Mouse (Mus musculus): ENCODE results near the gene Gm20388. TPM values are rescaled to one million over a fixed set of nuclear protein-coding genes. Genes with fewer than 3 reads are reported as not detected.

The Gm20388 gene
- polyA plus RNA-seq, 1 experiment from 2014 or later = not detected

DNA sequence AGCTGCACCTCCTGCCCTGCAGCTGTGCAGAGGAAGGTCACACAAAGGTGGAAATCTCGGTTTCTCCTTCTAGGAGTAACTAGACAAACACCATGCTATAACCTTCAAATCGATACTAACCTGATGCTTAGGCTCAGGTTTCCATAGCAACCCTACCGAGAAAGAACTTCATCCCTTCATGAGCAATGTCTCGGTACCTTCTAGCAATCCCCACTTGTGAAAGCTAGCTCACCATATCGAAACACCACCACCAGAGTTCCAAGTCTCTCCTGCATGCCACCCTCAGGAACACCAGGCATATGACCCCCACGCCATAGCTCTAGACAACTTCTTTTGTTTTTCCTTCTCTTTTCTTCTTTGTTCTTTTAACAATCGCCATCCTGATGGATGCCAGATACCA, 3814.6 kb downstream of the Gm20388 start:
- H3K36me3 ChIP-seq (ENCODE audit: control insufficient read depth, insufficient read depth) = no peaks in the 10 kb centered on the region
- peaks cover 7% of the 10 kb centered on the region; the same call in 1 of the 2 replicates for H3K4me1 ChIP-seq (replicated peaks; ENCODE audit: control insufficient read depth, insufficient read depth, low read length)
- no peak overlapping the region for H3K9ac ChIP-seq (ENCODE audit: low read depth, low read length)
- no peaks in the 10 kb centered on the region for H3K27me3 ChIP-seq (replicated peaks; ENCODE audit: control insufficient read depth, insufficient read depth, low read length)
- no peak for TF ChIP-seq CTCF (IDR thresholded peaks at IDR 0.05; ENCODE audit: low read depth)
- WGBS = 70% methylated on average over 7 of the region's 7 CpGs
- no peak for ATAC-seq
- no peaks in the 10 kb centered on the region for H3K9me3 ChIP-seq (ENCODE audit: control insufficient read depth)
- H3K27ac ChIP-seq (ENCODE audit: low read depth, low read length) = no peak overlapping the region
- no peak overlapping the region for H3K4me3 ChIP-seq (ENCODE audit: low read depth, low read length)
- no peak overlapping the region for H3K4me2 ChIP-seq (replicated peaks; ENCODE audit: low read depth)

DNA sequence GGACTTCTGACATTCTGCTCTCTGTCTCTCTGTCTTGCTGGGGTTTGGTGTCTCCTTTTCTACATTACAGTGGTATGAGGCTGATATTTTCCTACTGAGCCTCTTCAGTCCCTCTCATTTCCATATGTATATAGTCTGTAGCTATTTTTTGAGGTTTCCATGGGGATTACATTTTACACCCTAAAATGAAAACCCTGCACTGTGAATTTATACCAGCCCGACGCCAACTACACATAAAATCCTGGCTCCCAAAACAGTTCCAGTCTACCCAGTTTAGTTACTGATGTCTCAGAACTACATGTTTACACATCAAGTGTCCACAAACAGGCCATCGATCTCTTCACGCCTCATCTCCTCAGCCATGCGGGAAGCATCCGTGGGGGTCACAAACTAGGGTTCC, 3816.1 kb downstream of the Gm20388 start:
- no peak overlapping the region for H3K27ac ChIP-seq (ENCODE audit: low read depth, low read length)
- H3K9me3 ChIP-seq (ENCODE audit: control insufficient read depth) = no peaks in the 10 kb centered on the region
- no peak overlapping the region for H3K9ac ChIP-seq (ENCODE audit: low read depth, low read length)
- WGBS = 79% methylated on average over 6 of the region's 6 CpGs
- TF ChIP-seq CTCF (IDR thresholded peaks at IDR 0.05; ENCODE audit: low read depth) = no peak
- H3K27me3 ChIP-seq (replicated peaks; ENCODE audit: control insufficient read depth, insufficient read depth, low read length) = 0 out of 2 replicates have a peak, but pooled peaks cover 3% of the 10 kb centered on the region
- no peak overlapping the region for H3K4me2 ChIP-seq (replicated peaks; ENCODE audit: low read depth)
- H3K4me1 ChIP-seq (replicated peaks; ENCODE audit: control insufficient read depth, insufficient read depth, low read length) = no peaks in the 10 kb centered on the region
- H3K4me3 ChIP-seq (ENCODE audit: low read depth, low read length) = no peak overlapping the region
- no peaks in the 10 kb centered on the region for H3K36me3 ChIP-seq (ENCODE audit: control insufficient read depth, insufficient read depth)
- no peak for ATAC-seq

DNA sequence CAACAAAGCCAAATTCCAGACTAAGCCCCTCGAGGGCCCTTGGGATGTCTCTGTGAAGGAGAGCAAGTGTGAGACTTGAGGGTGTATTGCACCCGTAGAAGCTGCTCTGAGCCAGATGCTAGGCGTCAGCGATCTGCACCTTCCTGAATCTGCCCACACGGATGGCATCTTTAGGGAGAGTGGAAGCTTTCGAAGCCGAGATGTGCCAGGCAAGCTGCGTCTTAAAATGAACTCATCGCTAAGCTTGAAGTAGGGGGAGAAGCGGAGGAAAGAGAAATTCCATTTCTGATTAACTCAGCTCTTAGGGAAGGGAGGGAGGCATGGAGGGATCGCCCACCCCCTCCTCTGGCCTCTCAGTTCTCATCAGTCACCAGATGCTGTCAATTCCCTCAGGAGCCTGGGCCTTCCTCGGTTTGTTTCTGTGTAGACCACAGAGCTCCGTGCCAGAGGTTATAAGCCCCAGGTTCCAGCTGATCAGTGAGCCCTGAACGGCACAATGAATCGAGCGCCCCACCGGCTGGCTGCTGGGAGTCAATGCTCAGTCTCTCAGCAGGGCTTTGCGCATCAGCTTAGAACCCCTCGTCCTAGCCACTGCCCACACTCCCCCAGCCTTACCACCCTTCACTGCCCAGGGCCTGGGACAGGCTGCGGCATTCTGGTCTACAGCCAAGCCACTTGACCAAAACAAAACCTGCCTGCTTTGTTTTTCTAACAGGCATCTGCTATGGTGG, 3818.6 kb downstream of the Gm20388 start:
- Histone ChIP-seq H3K36me3 (ENCODE audit: control insufficient read depth, insufficient read depth) (no peaks in the 10 kb centered on the region), H3K4me3 (ENCODE audit: low read depth, low read length) (no peak overlapping the region), H3K27me3 (replicated peaks; ENCODE audit: control insufficient read depth, insufficient read depth, low read length) (0 out of 2 replicates have a peak, but pooled peaks cover 3% of the 10 kb centered on the region), H3K4me2 (replicated peaks; ENCODE audit: low read depth) (no peak overlapping the region; the same call in 1 of the 2 replicates), H3K9ac (ENCODE audit: low read depth, low read length) (no peak overlapping the region), H3K27ac (ENCODE audit: low read depth, low read length) (no peak overlapping the region; the same call in 1 of the 2 replicates), H3K4me1 (replicated peaks; ENCODE audit: control insufficient read depth, insufficient read depth, low read length) (no peaks in the 10 kb centered on the region), H3K9me3 (ENCODE audit: control insufficient read depth) (no peaks in the 10 kb centered on the region)
- 38% methylated on average over 20 of the region's 20 CpGs for WGBS
- peak; percentile 16; the same call in 1 of the 2 replicates for TF ChIP-seq CTCF (IDR thresholded peaks at IDR 0.05; ENCODE audit: low read depth)
- ATAC-seq = no peak

DNA sequence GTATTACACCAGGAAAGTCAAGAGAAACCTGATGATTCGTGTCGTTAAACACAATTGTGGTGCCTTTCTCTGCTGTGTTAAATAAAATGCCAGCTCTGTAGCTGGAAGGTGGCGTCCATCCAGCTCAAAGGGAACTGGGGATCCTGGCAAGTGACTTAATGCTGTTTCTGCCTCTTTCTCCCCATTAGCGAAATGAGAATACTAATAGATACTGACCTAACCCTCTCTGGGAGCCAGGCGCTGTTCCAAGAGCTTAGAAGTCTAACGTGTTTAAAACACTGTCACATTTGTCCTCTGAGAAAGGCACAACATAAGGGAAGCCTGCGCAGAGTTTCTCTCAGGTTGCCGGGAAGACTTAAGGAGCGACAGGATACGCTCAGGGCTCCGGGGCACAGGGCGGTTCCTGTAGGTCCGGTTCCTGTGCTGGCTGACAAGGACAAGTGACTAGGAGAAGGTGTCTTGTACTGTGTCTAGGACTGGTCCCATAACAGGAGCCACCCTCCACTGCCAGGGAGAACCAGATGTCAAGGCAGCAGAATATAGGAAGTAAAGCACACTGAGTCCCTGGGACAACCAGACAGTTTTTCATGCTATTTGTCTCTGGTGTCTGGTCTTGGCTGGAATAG, 3819.3 kb downstream of the Gm20388 start:
- no peaks in the 10 kb centered on the region for H3K9me3 ChIP-seq (ENCODE audit: control insufficient read depth)
- no peak overlapping the region for H3K9ac ChIP-seq (ENCODE audit: low read depth, low read length)
- WGBS = 54% methylated on average over 13 of the region's 13 CpGs
- no peak overlapping the region for H3K4me3 ChIP-seq (ENCODE audit: low read depth, low read length)
- H3K4me1 ChIP-seq (replicated peaks; ENCODE audit: control insufficient read depth, insufficient read depth, low read length) = no peaks in the 10 kb centered on the region
- no peak overlapping the region for H3K4me2 ChIP-seq (replicated peaks; ENCODE audit: low read depth)
- TF ChIP-seq CTCF (IDR thresholded peaks at IDR 0.05; ENCODE audit: low read depth) = no peak
- H3K27me3 ChIP-seq (replicated peaks; ENCODE audit: control insufficient read depth, insufficient read depth, low read length) = 0 out of 2 replicates have a peak, but pooled peaks cover 3% of the 10 kb centered on the region
- H3K36me3 ChIP-seq (ENCODE audit: control insufficient read depth, insufficient read depth) = no peaks in the 10 kb centered on the region
- ATAC-seq = no peak
- H3K27ac ChIP-seq (ENCODE audit: low read depth, low read length) = no peak overlapping the region

DNA sequence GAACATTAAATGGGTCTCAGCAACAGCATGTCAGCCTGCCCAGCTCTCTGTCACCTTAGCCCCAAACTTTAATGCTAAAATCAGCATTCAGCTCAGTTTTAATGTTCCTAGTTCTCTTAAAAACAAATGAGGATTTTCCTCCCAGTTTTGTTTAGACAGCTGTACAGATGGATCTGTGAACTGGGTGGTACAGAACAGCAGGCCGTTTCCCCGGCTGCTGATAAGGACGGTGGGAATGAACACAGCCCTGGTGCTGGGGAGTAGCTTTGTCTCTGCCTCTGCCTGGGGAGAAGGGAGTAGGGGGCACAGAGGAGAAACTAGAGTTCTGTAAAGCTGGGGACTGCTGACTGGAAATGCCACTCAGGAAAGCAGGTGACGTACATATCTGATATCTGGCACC, 3821.7 kb downstream of the Gm20388 start:
- H3K27ac ChIP-seq (ENCODE audit: low read depth, low read length) = no peak overlapping the region
- no peak overlapping the region for H3K4me2 ChIP-seq (replicated peaks; ENCODE audit: low read depth)
- H3K4me3 ChIP-seq (ENCODE audit: low read depth, low read length) = no peak overlapping the region
- 29% methylated on average over 4 of the region's 4 CpGs for WGBS
- no peaks in the 10 kb centered on the region for H3K36me3 ChIP-seq (ENCODE audit: control insufficient read depth, insufficient read depth)
- H3K27me3 ChIP-seq (replicated peaks; ENCODE audit: control insufficient read depth, insufficient read depth, low read length) = 0 out of 2 replicates have a peak, but pooled peaks cover 3% of the 10 kb centered on the region
- no peak for TF ChIP-seq CTCF (IDR thresholded peaks at IDR 0.05; ENCODE audit: low read depth)
- no peaks in the 10 kb centered on the region for H3K4me1 ChIP-seq (replicated peaks; ENCODE audit: control insufficient read depth, insufficient read depth, low read length)
- no peak for ATAC-seq
- no peak overlapping the region for H3K9ac ChIP-seq (ENCODE audit: low read depth, low read length)
- no peaks in the 10 kb centered on the region for H3K9me3 ChIP-seq (ENCODE audit: control insufficient read depth)

DNA sequence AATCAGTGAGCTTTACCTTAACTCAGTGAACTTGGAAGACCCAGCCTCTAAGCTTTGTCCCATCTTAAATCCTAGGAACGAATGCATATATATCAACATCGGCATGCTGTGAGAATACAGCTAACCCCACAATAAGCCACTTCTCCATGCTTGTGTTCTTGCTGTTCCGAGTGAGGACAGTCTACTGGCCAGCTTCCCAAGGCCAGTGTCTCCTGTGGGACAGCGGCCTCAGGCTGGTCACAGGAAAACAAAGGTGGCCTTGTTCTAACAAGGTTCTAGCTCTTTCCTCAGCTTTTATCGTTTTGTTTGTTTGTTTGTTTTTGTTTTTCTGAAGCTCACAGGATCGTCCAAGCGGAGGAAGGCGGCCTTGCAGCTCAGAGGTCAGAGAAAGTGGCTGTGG, 3823.8 kb downstream of the Gm20388 start:
- H3K27me3 ChIP-seq (replicated peaks; ENCODE audit: control insufficient read depth, insufficient read depth, low read length) = 0 out of 2 replicates have a peak, but pooled peaks cover 3% of the 10 kb centered on the region
- no peaks in the 10 kb centered on the region for H3K4me1 ChIP-seq (replicated peaks; ENCODE audit: control insufficient read depth, insufficient read depth, low read length)
- no peak overlapping the region for H3K9ac ChIP-seq (ENCODE audit: low read depth, low read length)
- no peak for TF ChIP-seq CTCF (IDR thresholded peaks at IDR 0.05; ENCODE audit: low read depth)
- 88% methylated on average over 8 of the region's 8 CpGs for WGBS
- no peaks in the 10 kb centered on the region for H3K36me3 ChIP-seq (ENCODE audit: control insufficient read depth, insufficient read depth)
- ATAC-seq = no peak
- no peak overlapping the region for H3K4me2 ChIP-seq (replicated peaks; ENCODE audit: low read depth)
- H3K9me3 ChIP-seq (ENCODE audit: control insufficient read depth) = no peaks in the 10 kb centered on the region
- no peak overlapping the region for H3K27ac ChIP-seq (ENCODE audit: low read depth, low read length)
- H3K4me3 ChIP-seq (ENCODE audit: low read depth, low read length) = no peak overlapping the region
